Mouse (Mus musculus) C2C12 (cell line): Measurements from ENCODE around the gene 5031439G07Rik.

Experiments used
- CTCF ChIP-seq: IDR thresholded peaks from one replicate; pipeline ENCODE4 v1.5.1; 2011; ENCODE audit not compliant: control insufficient read depth, insufficient read depth, insufficient read length
- MYOD1 ChIP-seq: IDR thresholded peaks from one replicate; pipeline ENCODE4 v1.6.1; 2011; ENCODE audit warnings: low read depth; ENCODE audit not compliant: control insufficient read depth, insufficient read length

DNA sequence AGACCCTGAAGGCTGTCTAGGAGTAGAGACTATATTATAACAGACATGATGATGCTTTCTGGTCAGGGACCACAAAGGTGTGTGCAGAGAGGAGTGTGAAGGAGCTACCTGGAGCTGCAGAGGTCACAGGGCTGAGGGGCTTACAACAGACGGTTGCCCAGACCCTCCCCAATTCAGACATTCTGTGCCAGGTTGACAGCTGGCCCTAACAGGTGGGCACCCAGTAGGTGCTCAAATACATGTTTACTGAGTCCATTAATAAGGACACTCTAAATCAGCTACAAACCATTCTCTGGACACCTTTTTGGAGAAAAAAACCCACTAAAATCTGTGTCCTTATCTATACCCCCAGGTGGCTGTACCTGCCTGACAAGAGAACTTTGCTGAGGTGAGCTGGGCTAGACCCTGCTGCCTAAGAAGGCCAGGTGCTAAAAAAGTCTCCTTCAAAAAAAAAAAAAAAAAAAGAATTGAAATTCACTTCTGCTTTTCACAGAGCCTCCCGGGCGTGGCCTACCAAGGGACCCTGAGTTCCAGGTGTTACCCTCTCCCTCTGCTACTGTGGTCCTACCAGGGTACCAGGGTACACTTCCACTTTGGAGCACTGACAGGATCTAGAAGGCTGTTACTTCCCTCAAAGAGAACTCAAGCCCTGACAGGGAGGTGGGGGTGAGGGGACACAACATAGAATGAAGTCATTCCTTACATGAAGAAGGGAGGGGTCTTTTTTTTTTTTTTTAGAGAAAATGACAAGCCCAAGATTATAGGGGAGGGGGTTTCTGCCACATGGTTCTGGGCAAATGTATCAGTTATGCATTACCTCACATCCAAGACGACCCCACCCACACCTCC, 2.0 kb downstream of the 5031439G07Rik start:
- TF ChIP-seq CTCF (no peak), MYOD1 (no peak)
